Mouse (Mus musculus): ENCODE results near the gene Tmem219.

DNA sequence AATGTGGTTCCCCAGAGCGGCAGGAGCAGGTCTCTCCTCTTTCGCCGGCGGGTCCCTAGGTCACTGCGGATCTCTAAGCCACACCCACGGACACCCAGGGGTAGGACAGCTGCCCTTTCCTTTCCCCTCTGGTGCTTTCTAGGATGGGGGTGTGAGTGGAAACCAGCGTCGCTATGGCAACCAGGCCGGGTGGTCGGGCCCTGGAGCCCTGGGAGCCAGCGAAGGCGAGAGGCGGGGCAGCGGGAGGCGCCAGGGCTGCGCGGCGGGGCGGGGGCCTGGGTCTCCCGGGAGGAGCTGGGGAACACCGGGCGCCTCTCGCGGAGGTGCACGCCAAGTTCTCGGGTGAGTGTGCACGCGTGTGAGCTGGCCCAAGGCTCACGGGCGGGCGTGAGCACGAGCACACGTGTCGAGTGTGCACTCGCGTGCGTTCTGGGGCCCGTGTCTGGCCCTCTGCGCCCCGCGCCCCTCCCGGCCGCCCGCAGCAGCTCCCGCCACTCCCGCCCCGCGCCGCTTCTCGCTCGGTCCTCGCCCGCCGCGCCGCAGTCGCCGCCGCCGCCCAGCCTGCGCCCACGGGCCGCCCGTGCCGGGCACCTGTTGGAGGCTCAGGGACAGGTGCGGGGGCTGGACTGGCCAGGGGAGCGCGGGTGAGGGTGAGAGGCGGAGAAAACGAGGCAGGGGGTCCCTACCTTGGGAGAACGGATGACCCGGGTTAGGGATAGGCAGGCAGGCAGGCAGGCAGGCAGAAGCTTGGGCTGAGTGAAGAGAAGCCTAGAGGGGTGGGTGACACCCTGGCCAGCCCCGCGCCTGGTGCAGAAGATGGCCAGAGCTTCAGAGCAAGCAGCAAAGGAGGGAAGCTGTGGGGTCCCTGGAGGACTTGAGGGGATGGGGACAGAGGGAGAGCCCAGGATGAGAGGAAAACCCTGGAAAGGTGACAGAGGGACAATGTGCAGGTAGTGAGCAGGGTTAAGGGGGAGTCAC lies 75.0 kb downstream of the Tmem219 start:
- TF ChIP-seq POLR2A (IDR thresholded peaks at IDR 0.05; ENCODE audit: control insufficient read depth, extremely low read depth, insufficient read depth, low read length, poor library complexity) (no peak), CTCF (IDR thresholded peaks at IDR 0.05; ENCODE audit: borderline replicate concordance, control insufficient read depth, extremely low read depth, insufficient read depth, low read length, poor library complexity) (no peak)
